Mouse (Mus musculus) cerebral cortex, adult 2 months (tissue): Measurements from ENCODE around the gene Dohh.

ENCODE experiments used
- WGBS: fragments of 180-500 bp; shearing (Covaris S2); methylation state at CpG from one replicate; pipeline ENCODE4 v1.1.7; 2018; 5-methylcytosine and 5-hydroxymethylcytosine counted together

Dohh gene

DNA sequence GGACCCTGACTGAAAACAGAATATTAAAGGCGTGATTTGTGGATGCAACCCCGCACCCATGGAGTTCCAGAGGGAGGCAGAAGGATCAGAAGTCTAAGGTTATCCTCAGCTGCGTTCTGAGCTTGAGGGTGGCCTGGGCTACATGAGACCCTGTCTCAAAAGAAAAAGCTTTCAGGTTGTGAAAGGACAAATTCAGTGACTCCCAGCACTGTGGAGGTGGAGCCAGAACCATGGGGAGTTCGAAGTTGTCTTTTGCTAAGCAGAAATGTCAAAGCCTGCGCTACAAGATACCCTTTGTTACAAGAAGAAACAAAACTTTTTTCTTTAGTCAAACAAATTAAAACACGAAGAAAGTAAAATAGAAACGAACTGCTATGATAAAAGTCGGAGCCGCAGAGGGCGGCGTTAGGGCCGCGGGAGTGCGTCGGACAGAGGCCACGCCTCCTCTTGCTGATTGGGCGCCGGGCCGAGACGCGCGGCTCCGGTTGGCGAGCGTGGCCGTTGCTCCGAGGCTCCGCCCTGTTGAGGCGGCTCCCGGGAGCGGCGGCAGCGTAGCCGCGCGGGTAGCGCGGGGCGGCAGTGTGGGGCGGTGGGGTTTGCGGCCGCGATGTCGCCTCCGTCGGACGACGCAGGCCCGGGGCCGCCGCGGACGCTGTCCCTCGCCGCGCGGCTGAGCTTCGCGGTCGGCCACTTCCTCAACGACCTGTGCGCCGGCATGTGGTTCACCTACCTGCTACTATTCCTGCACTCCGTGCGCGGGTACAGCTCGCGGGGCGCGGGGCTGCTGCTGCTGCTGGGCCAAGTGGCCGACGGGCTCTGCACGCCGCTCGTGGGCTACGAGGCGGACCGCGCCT lies 27.0 kb upstream of the Dohh start, which contains the start of gene Mfsd12:
Gene Mfsd12, plus strand, starts transcription at position 501 of the 854 bp plus-strand sequence.
- 2% methylated on average over 79 of the region's 79 CpGs for WGBS

DNA sequence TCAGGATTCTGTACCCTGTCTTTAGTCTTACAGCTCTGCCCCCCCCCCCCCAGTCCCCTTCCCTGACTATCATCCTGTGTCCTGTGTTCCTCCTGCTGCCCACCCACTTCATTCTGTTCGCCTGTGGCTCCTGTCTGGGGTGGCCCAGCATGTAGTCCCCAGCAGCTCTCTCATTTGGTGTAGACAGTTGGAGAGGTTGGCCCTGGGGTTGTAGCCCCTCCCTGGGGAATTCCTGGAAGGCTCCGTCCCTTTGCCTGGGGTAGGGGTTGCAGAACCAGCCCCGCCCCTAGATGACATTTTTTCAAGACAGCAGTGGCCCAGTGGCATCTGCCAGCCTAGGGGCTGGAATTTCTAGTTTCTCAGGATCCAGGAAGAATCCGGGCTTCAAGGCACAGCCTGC lies 26.0 kb upstream of the Dohh start:
- WGBS = 38% methylated on average over 4 of the region's 4 CpGs

GRCm38 (mm10) chr10:81358841-81359240 lies 25.4 kb upstream of the Dohh start:
- WGBS = 89% methylated on average over 1 of the region's 1 CpGs

- 73% methylated on average over 8 of the region's 8 CpGs for WGBS
Observed at GRCm38 (mm10) chr10:81360721-81361120, 23.5 kb upstream of the Dohh start.

DNA sequence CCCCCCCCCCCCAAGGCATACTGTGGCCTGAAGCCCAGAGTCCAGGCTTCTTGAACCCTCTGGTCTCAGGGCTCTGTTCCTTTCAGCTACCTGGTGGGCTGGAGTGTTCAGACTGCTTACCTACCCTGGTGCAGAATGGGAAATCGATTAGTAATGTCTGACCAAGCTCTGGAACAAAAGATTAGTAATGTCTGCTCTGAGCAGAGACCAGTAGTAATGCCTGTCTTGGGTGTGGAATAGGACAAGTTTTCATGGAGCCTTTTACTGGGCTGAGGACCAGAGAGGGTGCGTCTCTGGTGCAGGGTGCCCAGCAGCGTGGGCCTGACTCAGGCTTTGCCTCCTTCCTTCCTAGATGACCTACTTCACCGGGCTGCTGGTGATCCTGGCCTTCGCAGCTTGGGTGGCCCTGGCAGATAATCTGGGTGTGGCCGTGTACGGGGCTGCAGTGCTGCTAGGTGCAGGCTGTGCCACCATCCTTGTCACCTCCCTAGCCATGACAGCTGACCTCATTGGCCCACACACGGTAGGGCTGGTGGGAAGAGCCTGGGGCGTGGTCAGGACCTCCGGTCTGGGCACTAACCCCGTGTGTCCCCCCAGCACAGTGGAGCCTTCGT lies 21.8 kb upstream of the Dohh start:
- 84% methylated on average over 12 of the region's 12 CpGs for WGBS

DNA sequence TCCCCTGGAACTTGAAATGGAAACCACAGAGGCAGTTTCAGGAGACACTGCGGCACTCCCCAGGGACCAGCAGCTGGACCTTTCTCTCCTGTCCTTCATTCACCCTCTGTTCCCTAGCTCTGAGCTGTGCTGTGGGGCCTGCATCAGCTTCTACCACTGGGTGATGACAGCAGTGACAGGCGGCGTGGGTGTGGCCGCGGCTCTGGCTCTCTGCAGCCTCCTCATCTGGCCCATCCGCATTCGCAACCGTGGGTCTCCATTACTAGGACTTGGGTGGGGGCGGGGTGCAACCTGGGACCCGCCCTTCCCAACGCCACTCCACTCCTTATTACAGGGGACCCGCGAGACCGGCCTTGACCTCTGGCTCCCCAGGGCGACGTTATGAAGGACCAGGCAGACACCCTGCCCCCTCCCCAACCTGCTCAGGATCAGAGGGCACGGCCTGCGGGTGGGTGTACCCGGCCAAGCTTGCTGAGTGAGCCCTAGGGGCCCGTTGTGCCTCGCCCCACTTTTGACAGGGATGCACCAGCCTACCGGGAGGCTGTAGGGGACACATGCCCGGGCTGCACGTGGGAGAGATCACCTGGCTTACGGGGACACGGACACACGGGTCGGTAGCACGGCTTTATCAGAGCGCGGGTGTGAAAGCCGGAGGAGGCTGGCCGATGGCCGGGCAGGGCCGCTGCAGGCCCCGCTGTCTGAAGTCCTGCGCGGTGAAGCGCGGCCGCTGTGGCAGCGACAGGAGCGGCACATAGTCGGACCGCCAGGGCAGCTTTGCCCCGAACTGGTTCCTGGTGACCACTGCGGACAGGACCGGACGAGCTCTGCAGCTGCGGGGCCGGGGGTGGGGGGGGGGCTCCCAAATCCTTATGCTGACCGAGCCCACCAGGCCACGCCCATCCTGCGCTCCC lies 20.5 kb upstream of the Dohh start:
- WGBS = 51% methylated on average over 54 of the region's 54 CpGs

GRCm38 (mm10) chr10:81364666-81365065 lies 19.6 kb upstream of the Dohh start:
- 26% methylated on average over 28 of the region's 28 CpGs for WGBS

DNA sequence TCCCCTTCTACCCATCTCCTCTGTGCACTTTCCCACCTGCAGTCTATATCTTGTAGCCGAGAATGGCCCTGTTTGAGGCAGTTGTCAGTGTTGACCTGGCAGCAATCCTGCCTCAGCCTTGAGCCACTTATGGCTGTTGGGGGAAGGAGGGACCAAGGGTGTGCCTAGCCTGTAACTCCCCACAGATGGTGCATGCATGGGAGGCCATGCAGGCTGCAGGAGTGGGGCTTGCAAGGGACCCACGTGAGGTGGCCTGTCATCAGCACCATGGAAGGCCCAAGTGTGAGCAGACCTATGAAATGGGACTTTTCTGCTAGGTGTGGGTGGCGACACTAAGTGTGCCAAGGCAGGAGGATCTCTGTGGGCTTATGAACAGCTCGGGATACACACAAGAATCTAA lies 19.2 kb upstream of the Dohh start:
- 42% methylated on average over 4 of the region's 4 CpGs for WGBS

- WGBS = 30% methylated on average over 12 of the region's 12 CpGs
Observed at GRCm38 (mm10) chr10:81365672-81366476, 18.4 kb upstream of the Dohh start, which contains the start of gene 4930404N11Rik. Gene 4930404N11Rik (minus strand): TSS chr10:81365816.

GRCm38 (mm10) chr10:81366477-81367206 lies 17.6 kb upstream of the Dohh start:
- 59% methylated on average over 6 of the region's 6 CpGs for WGBS

- 76% methylated on average over 6 of the region's 6 CpGs for WGBS
Observed at GRCm38 (mm10) chr10:81367207-81367495, 17.1 kb upstream of the Dohh start.

DNA sequence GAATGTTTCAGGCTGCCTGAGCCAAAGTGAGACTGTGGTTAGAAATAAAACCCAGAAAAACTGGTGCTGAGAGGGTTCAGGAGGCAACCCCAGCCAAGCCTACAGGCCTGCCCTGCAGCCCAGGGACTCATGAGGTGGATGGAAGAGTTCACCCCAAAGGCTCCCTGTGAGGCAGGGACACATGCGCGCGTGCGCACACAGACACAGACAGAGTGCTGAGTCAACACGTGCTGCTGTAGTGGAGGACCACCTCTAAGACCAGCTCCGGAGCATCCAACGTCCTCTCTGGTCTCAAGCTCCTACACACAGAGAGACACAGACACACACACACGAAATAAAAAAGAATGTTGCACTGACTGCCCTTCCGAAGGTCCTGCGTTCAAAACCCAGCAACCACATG lies 8.9 kb upstream of the Dohh start:
- 92% methylated on average over 10 of the region's 10 CpGs for WGBS

DNA sequence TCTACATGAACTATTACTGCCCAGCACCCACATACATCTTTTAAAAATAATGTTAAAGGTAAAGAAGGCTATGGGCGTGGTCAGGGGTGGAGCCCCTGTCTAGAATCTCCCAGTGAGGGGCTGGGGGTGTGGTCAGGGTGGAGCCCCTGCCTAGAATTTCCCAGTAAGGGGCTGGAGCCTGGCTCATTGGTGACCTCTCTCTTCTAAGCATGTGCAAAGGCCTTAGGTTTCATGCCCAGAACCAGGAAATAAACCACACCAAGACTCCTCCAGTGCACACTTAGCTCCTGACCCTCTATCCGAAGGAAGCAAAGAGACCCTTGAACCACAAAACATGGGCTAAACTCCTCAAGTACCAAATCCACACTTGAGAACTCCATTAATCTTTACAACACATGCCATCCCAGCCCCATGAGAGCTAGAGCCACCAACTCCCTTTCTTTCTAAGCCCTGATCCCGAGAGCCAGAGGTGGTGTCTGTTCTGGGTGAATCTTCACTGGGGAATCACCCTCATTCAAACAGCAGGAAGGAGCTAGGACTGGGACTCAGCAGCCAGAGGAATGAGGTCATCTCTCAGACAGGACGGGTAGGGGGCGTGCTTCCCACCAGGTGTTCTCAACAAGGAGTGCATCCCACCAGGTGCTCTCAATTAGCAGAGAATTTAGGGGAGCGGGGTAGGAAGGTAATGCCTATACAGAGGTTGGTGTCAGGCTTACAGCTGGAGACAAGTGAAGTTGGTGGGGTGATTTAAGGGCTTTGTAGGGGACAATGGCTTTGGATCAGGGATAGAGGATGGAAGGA lies 7.5 kb upstream of the Dohh start:
- 39% methylated on average over 6 of the region's 6 CpGs for WGBS

DNA sequence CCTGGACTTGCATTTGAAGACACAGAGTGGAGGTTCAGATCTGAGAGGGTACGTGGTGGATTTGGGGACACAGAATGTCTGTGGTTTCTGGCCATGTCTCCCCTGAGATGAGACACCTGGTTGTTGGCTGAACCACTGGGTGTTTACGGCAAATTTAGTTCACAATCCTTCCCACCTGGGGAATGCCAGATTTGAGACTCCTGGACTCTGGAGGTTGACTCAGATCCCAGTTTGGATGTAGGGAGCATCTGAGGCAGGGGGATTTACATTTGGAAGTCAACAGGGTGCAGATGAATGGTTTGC lies 6.9 kb upstream of the Dohh start:
- 36% methylated on average over 2 of the region's 2 CpGs for WGBS

DNA sequence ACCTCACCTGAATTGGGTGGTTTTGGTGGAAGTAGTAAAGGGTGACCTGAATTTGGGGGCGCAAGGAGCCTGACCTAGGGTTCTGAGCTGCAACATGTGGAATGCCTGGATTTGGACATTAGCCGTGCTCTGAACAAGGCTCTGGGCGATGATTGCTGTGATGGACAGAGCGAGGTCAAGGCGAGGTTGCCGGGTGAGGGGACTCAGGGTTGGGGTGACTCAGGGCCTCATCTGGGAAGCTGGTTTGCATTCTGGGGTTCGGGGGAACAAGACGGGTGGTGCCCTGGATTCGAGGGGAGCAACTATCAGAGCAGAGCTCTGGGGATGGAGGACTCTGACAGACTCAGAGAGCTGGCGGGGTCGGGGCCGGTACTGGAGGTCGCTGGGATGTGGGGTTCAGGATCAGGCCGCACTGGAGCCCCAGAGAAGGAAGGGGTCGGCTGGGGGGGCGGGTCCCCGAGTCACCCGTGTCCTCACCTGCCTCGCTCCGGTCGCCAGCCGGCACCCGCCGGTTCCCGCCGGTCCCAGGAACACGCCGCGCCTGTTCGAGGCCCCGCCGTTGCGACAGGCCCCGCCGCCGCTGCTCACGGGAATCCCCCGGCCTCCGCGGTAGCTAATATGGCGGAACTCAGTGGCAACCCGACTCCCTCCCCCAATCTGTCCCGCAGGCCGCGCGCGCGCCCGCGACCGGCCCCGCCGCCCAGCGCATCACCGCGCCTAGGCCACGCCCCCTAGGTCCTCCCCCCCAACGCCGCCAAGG lies 6.3 kb upstream of the Dohh start, which contains the start of gene Fzr1:
Gene Fzr1, minus strand, starts transcription at position 724 of the 760 bp plus-strand sequence.
- 1% methylated on average over 58 of the region's 59 CpGs for WGBS

DNA sequence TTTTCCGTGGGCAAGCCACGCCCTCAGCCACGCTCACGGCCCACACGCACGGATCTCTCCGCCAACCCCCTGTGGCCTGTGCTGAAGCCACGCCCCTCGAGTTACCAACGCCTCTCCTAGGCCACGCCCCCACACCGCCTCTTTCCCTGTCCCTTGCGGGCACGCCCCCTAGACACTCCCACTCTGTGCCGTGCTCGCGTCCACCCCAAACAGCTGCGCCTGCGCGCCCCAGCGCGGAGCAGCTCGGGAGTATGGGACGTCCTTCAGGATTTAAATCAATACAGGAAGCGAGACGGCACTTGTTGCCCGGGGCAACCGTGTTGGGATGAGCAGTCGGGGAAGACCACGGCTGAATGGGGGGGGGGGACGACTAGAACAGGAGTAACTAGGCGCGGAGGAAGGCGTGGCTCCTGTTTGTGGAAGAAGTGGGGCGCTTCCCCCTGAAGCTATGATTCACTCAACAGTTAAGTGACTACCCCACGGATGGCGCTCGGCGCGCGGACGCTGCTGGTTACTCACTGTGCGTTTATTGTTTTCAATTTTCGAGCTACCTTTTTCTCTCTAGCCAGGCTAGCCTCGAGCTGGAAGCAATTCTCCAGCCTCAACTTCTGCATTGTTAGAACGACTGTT lies 5.6 kb upstream of the Dohh start:
- 1% methylated on average over 46 of the region's 46 CpGs for WGBS

- 58% methylated on average over 3 of the region's 3 CpGs for WGBS
Observed at GRCm38 (mm10) chr10:81379183-81379553, 5.1 kb upstream of the Dohh start.

DNA sequence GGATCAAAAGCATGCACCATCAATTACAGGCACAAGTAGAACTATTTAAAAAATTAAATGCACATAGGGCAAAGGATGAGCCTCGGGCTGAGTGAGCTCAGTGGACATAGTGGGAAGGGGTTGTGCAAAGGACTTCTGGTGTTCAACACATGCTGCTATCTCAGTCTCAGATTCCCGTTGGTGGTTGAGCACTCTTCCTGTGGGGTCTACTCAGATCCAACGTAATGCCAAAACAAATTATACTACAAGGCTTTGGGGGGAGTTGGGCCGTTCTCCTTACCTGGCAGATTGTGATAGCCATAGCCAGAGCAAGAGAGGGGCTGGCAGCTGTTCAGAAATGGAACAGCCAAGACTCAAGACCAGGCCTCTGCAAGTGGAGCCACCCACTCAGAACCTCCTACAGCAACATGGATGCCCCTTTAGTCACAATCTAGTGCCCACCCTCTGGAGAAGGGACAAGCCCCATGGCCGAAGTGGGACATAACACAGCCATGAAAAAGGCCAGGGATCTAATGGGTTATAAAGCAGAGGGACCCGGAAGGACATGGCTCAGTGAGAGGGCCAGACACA lies 4.3 kb upstream of the Dohh start:
- 89% methylated on average over 6 of the region's 6 CpGs for WGBS

GRCm38 (mm10) chr10:81382039-81382438 lies 2.2 kb upstream of the Dohh start:
- WGBS = 73% methylated on average over 5 of the region's 5 CpGs
